In genomic region chrX:168935447-168935846, GRCm38 (mm10) we compare ENCODE assay signal across 9 mouse cellular contexts.
DNase-seq lines count a peak whose midpoint lies in the region; ATAC-seq and TF ChIP-seq lines count a peak whose summit lies in the region.
"Had no signal": no experiment of that assay in that cellular context is flagged by ENCODE, and none has a peak within 500 bp of the region (broad histone marks: within the 10 kb centered on the region; RNA-seq: fewer than 3 reads in every experiment).

No protein-coding gene starts in this region.

- no peaks in the 10 kb centered on the region for H3K4me1 ChIP-seq in lung, adult 2 months (ENCODE audit: control insufficient read depth, insufficient read depth, low read length)

- intact Hi-C loops in gastrocnemius, adult 2 months (cut with DNase I): loop anchor here (1.0 to 10.0 kb wide), 4 partner anchors 141 to 367 kb away; partner anchors contain the start of gene Arhgap6
- intact Hi-C loops in gastrocnemius, postnatal 36 days (cut with DNase I): loop anchor here (5.0 kb wide), 3 partner anchors 152 to 362 kb away; no protein-coding TSS in a partner anchor

- ATAC-seq in megakaryocyte-erythroid progenitor cell, adult 5-6 weeks (replicated peaks; ENCODE audit: low FRiP score, low TSS enrichment, poor library complexity, severe bottlenecking): no peak; the same call in 1 of the 2 replicates

- no peak for TF ChIP-seq POLR2A in lung, adult 2 months (IDR thresholded peaks at IDR 0.05; ENCODE audit: borderline replicate concordance, extremely low read depth, low read depth, low read length)

- no peak overlapping the region for H3K4me3 ChIP-seq in gastrocnemius, adult 2 months
- H3K4me3 ChIP-seq in lung, adult 2 months (replicated peaks; ENCODE audit: extremely low read depth, low read depth, low read length): no peak overlapping the region

- 10% methylated on average over 3 of the region's 3 CpGs for WGBS in lung, adult 2 months

- TF ChIP-seq CTCF in gastrocnemius, adult 2 months (IDR thresholded peaks at IDR 0.05): peak; percentile 69
- TF ChIP-seq CTCF in lung, adult 2 months (IDR thresholded peaks at IDR 0.05; ENCODE audit: insufficient read depth, low read length): peak; percentile 10; the same call in 1 of the 2 replicates

- DNase-seq in gastrocnemius, adult 2 months: peak; percentile 17
- no peak for DNase-seq in gastrocnemius, postnatal 36 days
- DNase-seq in lung, adult 2 months: no peak
- no peak for DNase-seq in lung, postnatal 25 days (ENCODE audit: low spot score)
- DNase-seq in brain, adult 2 months (ENCODE audit: low read depth, low spot score): peak; percentile 41
- DNase-seq in lung, postnatal 10 days: peak; percentile 35
- no peak for DNase-seq in testis, postnatal 10 days (ENCODE audit: low spot score)

- H3K27ac ChIP-seq in gastrocnemius, adult 2 months: no peak overlapping the region
- H3K27ac ChIP-seq: macrophage had no signal

Comparison
In these comparisons a context has a peak if more than half of its experiments do, and no peak if none do; other contexts are left out.
1. DNase-seq: peak in gastrocnemius, adult 2 months (single experiment), brain, adult 2 months (single experiment) and lung, postnatal 10 days (single experiment); none in gastrocnemius, postnatal 36 days (0 of 2), lung, adult 2 months (single experiment), lung, postnatal 25 days (single experiment) and testis, postnatal 10 days (single experiment).